Mouse (Mus musculus) brain, embryonic 14.5 days (tissue): ENCODE results near the gene Klhdc7b.

Experiments
- CTCF ChIP-seq: fragments of 200-500 bp; IDR thresholded peaks from 2 replicates; pipeline ENCODE4 v1.5.1; 2012; ENCODE audit warnings: inconsistent platforms, mild to moderate bottlenecking, moderate library complexity, borderline replicate concordance; ENCODE audit not compliant: insufficient read depth, insufficient read length; ENCODE audit errors: extremely low read depth
- POLR2A ChIP-seq: fragments of 200-500 bp; IDR thresholded peaks from 2 replicates; pipeline ENCODE4 v1.6.1; 2012; ENCODE audit warnings: mild to moderate bottlenecking, inconsistent platforms, borderline replicate concordance; ENCODE audit not compliant: poor library complexity, insufficient read depth, insufficient read length, severe bottlenecking; ENCODE audit errors: extremely low read depth

DNA sequence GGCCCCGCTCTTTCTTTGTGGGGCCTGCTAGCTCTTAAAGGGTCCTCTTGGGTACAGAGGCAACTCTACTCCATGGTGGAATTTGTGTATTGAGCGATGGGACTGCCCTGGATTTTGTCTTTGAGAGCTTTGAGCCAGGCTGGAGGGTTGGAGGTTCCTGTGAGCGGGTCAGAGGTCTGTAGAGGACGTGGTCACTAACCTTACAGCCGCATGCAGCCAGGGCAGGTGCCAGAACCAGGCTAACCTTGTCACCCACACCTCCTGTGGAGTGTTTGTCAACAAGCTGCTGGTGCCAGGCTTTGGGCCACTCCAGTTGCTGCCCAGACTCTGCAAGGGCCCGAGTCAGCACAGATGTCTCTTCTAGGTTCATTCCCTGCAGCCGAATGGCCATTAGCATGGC, 8.7 kb upstream of the Klhdc7b start:
- no peak for TF ChIP-seq POLR2A
- TF ChIP-seq CTCF = no peak
